Mouse (Mus musculus): ENCODE results near the gene Zfp74.

DNA sequence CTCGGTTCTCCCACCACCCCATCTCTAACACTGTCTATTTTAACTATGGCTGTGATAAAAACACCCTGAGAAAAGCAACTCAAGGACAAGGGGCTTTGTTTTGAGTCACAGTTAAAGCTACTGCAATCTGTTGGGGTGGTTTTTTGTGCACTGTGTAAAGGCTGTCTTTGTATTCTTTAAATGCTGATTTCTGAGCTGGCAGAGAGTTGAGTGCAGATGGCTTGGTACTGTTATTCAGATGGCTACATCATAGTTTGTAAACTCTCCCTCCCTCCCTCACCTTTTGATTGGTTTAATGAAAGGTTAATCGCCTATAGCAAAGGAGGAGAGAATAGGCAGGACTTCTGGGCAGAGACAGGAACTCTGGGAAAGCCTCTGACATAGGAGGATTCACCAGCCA lies 9.7 kb downstream of the Zfp74 start:
- no peak for TF ChIP-seq GATA1 (IDR thresholded peaks at IDR 0.05; ENCODE audit: borderline replicate concordance, low read length)
- TF ChIP-seq FLI1 (IDR thresholded peaks at IDR 0.05; ENCODE audit: low read length) = no peak

All from megakaryocyte, embryonic 14.5 days (primary cell).